Mouse (Mus musculus) spleen, postnatal 4 days (tissue): ENCODE measurements around the gene Tmem207.

Experiments
- DNase-seq, 2 experiments: peaks; one replicate each; pipeline ENCODE4 v3.0.0; 2022; ENCODE audit warnings: low spot score in 2 of 2

Tmem207 gene

GRCm38 (mm10) chr16:26456182-26456581 lies 70.4 kb downstream of the Tmem207 start:
- no peak for DNase-seq

DNA sequence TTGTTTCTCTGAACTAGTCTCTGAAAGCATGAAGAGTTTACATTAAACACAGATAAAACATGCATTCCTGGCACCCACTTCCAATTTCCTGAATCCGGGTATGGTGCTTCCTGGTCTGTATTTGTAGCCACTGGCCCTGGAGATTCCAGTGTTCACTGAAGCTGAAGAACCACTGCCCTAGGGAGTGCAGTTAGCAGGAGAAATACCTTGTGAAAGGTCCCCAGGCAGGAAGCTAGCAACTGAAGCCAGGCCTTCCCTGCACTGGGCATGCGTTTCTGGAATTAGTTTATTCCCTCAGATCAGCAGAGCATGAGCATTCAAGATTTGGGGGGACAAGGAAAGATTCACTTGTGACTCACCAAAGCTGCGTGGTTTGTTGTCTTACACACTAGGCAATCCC lies 72.4 kb downstream of the Tmem207 start:
- DNase-seq: no peak
